Mouse (Mus musculus) embryonic facial prominence, embryonic 14.5 days (tissue): ENCODE measurements around the gene Map4. TPM values are rescaled to one million over a fixed set of nuclear protein-coding genes. Genes with fewer than 3 reads are reported as not detected.
"Not testable (repeated sequence)": the region's sequence is repeated elsewhere in the genome, so short reads cannot be mapped to it uniquely, and the experiment has no call there.

Source experiments
- ATAC-seq: fragments of 200-750 bp; cut with Nextera tagmentation; 2 replicates; pipeline ENCODE4 v1.8.0; 2017; ENCODE audit warnings: low read depth, moderate number of reproducible peaks, moderate TSS enrichment
- DNase-seq: peaks from one replicate; pipeline ENCODE4 v3.0.0-alpha.2; 2015; ENCODE audit warnings: low spot score
- H3K27ac ChIP-seq: fragments of 300-500 bp; sonication (generic); replicated peaks from 2 replicates; pipeline ENCODE4 v1.5.1; 2014; ENCODE audit warnings: low read depth, mild to moderate bottlenecking, low read length, moderate library complexity
- H3K27me3 ChIP-seq: fragments of 300-500 bp; sonication (generic); replicated peaks from 2 replicates; pipeline ENCODE4 v1.6.1; 2014; ENCODE audit warnings: low read length; ENCODE audit not compliant: control insufficient read depth, insufficient read depth
- H3K36me3 ChIP-seq: fragments of 300-500 bp; sonication (generic); 2 replicates; pipeline ENCODE4 v1.6.1; 2014; ENCODE audit warnings: low read length, mixed read lengths; ENCODE audit not compliant: control insufficient read depth, insufficient read depth
- H3K4me1 ChIP-seq: fragments of 300-500 bp; sonication (generic); 2 replicates; pipeline ENCODE4 v1.6.1; 2014; ENCODE audit warnings: antibody characterized with exemption, low read length; ENCODE audit not compliant: control insufficient read depth, insufficient read depth
- H3K4me2 ChIP-seq: fragments of 300-500 bp; sonication (generic); 2 replicates; pipeline ENCODE4 v1.6.1; 2014; ENCODE audit warnings: low read depth, mild to moderate bottlenecking, low read length, moderate library complexity, mixed read lengths
- H3K4me3 ChIP-seq: fragments of 300-500 bp; sonication (generic); 2 replicates; pipeline ENCODE4 v1.5.1; 2014; ENCODE audit warnings: low read depth, mild to moderate bottlenecking, low read length
- H3K9ac ChIP-seq: fragments of 300-500 bp; sonication (generic); 2 replicates; pipeline ENCODE4 v1.6.1; 2014; ENCODE audit warnings: low read depth, mild to moderate bottlenecking, low read length, moderate library complexity, mixed read lengths
- H3K9me3 ChIP-seq: fragments of 300-500 bp; sonication (generic); 2 replicates; pipeline ENCODE4 v1.6.1; 2016; ENCODE audit warnings: low read length; ENCODE audit not compliant: control insufficient read depth
- WGBS: fragments of 180-500 bp; shearing (Covaris S2); extraction: QIAGEN DNeasy Blood & Tissue Kit; methylation state at CpG from one replicate; pipeline ENCODE4 v1.1.7; 2014; 5-methylcytosine and 5-hydroxymethylcytosine counted together
- polyA plus RNA-seq: library from polyadenylated mRNA; unstranded; fragments of >200 nt; fragmentation: Nextera tagmentation; extraction: Ambion mirVana; gene quantifications from 2 replicates; pipeline ENCODE4 v1.2.1, GENCODE M21; 2014

The Map4 gene
- polyA plus RNA-seq, 1 experiment from 2014 or later: 112 TPM

GRCm38 (mm10) chr9:110118249-110118648, 187.0 kb downstream of the Map4 start:
- H3K27ac ChIP-seq: peak overlapping the region; percentile 97
- no peak for ATAC-seq

GRCm38 (mm10) chr9:110121424-110121823, 190.2 kb downstream of the Map4 start:
- no peak overlapping the region for H3K4me2 ChIP-seq
- no peaks in the 10 kb centered on the region for H3K9me3 ChIP-seq
- no peak overlapping the region for H3K27ac ChIP-seq
- WGBS: 77% methylated on average over 4 of the region's 4 CpGs
- no peaks in the 10 kb centered on the region for H3K27me3 ChIP-seq
- peak; percentile 40 for DNase-seq
- H3K4me1 ChIP-seq: peaks cover 4% of the 10 kb centered on the region
- no peaks in the 10 kb centered on the region for H3K36me3 ChIP-seq
- H3K4me3 ChIP-seq: no peak overlapping the region
- no peak for ATAC-seq
- H3K9ac ChIP-seq: no peak overlapping the region

More at GRCm38 (mm10) chr9:110118249-110118648, 187.0 kb downstream of the Map4 start:
- Histone ChIP-seq H3K27me3 (no peaks in the 10 kb centered on the region), H3K9ac (peak overlapping the region; percentile 95), H3K4me3 (peak overlapping the region; percentile 95), H3K9me3 (no peaks in the 10 kb centered on the region), H3K4me2 (peak overlapping the region; percentile 66), H3K4me1 (peaks cover 9% of the 10 kb centered on the region), H3K36me3 (peaks cover 15% of the 10 kb centered on the region)
- DNase-seq: no peak
- 65% methylated on average over 1 of the region's 1 CpGs for WGBS

- no peak overlapping the region for H3K4me3 ChIP-seq
- no peaks in the 10 kb centered on the region for H3K9me3 ChIP-seq
- WGBS: 77% methylated on average over 2 of the region's 2 CpGs
These were observed 192.1 kb downstream of the Map4 start for GRCm38 (mm10) chr9:110123322-110123721.

GRCm38 (mm10) chr9:110124008-110124540, 192.8 kb downstream of the Map4 start:
- 71% methylated on average over 2 of the region's 2 CpGs for WGBS
- not testable (repeated sequence) for DNase-seq, H3K4me3 ChIP-seq, H3K4me1 ChIP-seq, H3K27me3 ChIP-seq, H3K4me2 ChIP-seq, H3K9me3 ChIP-seq, ATAC-seq, H3K36me3 ChIP-seq, H3K27ac ChIP-seq, H3K9ac ChIP-seq

More at GRCm38 (mm10) chr9:110123322-110123721, 192.1 kb downstream of the Map4 start:
- Histone ChIP-seq H3K36me3 (no peaks in the 10 kb centered on the region), H3K9ac (no peak overlapping the region), H3K4me1 (peaks cover 1% of the 10 kb centered on the region), H3K4me2 (no peak overlapping the region), H3K27ac (no peak overlapping the region), H3K27me3 (no peaks in the 10 kb centered on the region)
- ATAC-seq (no peak), DNase-seq (no peak)

- Histone ChIP-seq H3K9me3 (no peaks in the 10 kb centered on the region), H3K4me1 (peaks cover 8% of the 10 kb centered on the region; the same call in 1 of the 2 replicates), H3K27ac (peak overlapping the region; percentile 93), H3K36me3 (peaks cover 10% of the 10 kb centered on the region; the same call in 1 of the 2 replicates), H3K4me2 (peak overlapping the region; percentile 52), H3K4me3 (peak overlapping the region; percentile 95), H3K9ac (peak overlapping the region; percentile 99), H3K27me3 (no peaks in the 10 kb centered on the region)
- WGBS: 25% methylated on average over 10 of the region's 10 CpGs
- DNase-seq (no peak), ATAC-seq (no peak)
These were observed 199.8 kb downstream of the Map4 start for GRCm38 (mm10) chr9:110130896-110131524.

GRCm38 (mm10) chr9:110131525-110132197, 200.4 kb downstream of the Map4 start:
- no peaks in the 10 kb centered on the region for H3K9me3 ChIP-seq
- no peaks in the 10 kb centered on the region for H3K27me3 ChIP-seq
- peak overlapping the region; percentile 64 for H3K4me2 ChIP-seq
- peak; percentile 97 for ATAC-seq
- H3K36me3 ChIP-seq: peaks cover 17% of the 10 kb centered on the region
- H3K27ac ChIP-seq: peak overlapping the region; percentile 93
- WGBS: 2% methylated on average over 19 of the region's 64 CpGs
- peaks cover 8% of the 10 kb centered on the region; the same call in 1 of the 2 replicates for H3K4me1 ChIP-seq
- peak; percentile 99 for DNase-seq
- H3K9ac ChIP-seq: peak overlapping the region; percentile 99
- peak overlapping the region; percentile 95 for H3K4me3 ChIP-seq

GRCm38 (mm10) chr9:110132201-110132605, 200.9 kb downstream of the Map4 start:
- Histone ChIP-seq H3K4me3 (peak overlapping the region; percentile 95), H3K9me3 (no peaks in the 10 kb centered on the region), H3K27me3 (no peaks in the 10 kb centered on the region), H3K4me1 (peaks cover 8% of the 10 kb centered on the region; the same call in 1 of the 2 replicates), H3K9ac (peak overlapping the region; percentile 99), H3K4me2 (peak overlapping the region; percentile 64), H3K27ac (peak overlapping the region; percentile 93), H3K36me3 (peaks cover 22% of the 10 kb centered on the region)
- ATAC-seq (peak; percentile 51), DNase-seq (peak; percentile 37)
- 0% methylated on average over 17 of the region's 38 CpGs for WGBS

- WGBS: 63% methylated on average over 6 of the region's 6 CpGs
- Histone ChIP-seq H3K27ac (no peak overlapping the region), H3K4me3 (peak overlapping the region; percentile 95), H3K9me3 (no peaks in the 10 kb centered on the region), H3K4me2 (peak overlapping the region; percentile 64), H3K9ac (no peak overlapping the region; the same call in 1 of the 2 replicates), H3K4me1 (peaks cover 8% of the 10 kb centered on the region; the same call in 1 of the 2 replicates), H3K27me3 (no peaks in the 10 kb centered on the region), H3K36me3 (peaks cover 23% of the 10 kb centered on the region)
- ATAC-seq (no peak), DNase-seq (no peak)
These were observed 201.7 kb downstream of the Map4 start for GRCm38 (mm10) chr9:110132921-110133320.
